Mouse (Mus musculus) intestine, embryonic 16.5 days (tissue): Measurements from ENCODE around the gene Man1a. TPM values are rescaled to one million over a fixed set of nuclear protein-coding genes. Genes with fewer than 3 reads are reported as not detected.

Source experiments
- ATAC-seq: fragments of 200-750 bp; cut with Nextera tagmentation; 2 replicates; pipeline ENCODE4 v1.8.0; 2017; ENCODE audit warnings: moderate TSS enrichment, moderate library complexity
- H3K27ac ChIP-seq: fragments of 300-500 bp; sonication (generic); 2 replicates; pipeline ENCODE4 v1.5.1; 2014; ENCODE audit warnings: mild to moderate bottlenecking, low read length
- H3K27me3 ChIP-seq: fragments of 300-500 bp; sonication (generic); replicated peaks from 2 replicates; pipeline ENCODE4 v1.6.1; 2014; ENCODE audit warnings: low read length, control low read depth, mixed read lengths; ENCODE audit not compliant: control insufficient read depth, insufficient read depth
- H3K36me3 ChIP-seq: fragments of 300-500 bp; sonication (generic); 2 replicates; pipeline ENCODE4 v1.6.1; 2014; ENCODE audit warnings: low read length, control low read depth; ENCODE audit not compliant: control insufficient read depth, insufficient read depth
- H3K4me1 ChIP-seq: fragments of 300-500 bp; sonication (generic); 2 replicates; pipeline ENCODE4 v1.6.1; 2014; ENCODE audit warnings: low read length, control low read depth, mixed read lengths; ENCODE audit not compliant: control insufficient read depth, insufficient read depth
- H3K4me2 ChIP-seq: fragments of 300-500 bp; sonication (generic); 2 replicates; pipeline ENCODE4 v1.6.1; 2014; ENCODE audit warnings: low read depth, low read length, control low read depth
- H3K4me3 ChIP-seq: fragments of 300-500 bp; sonication (generic); 2 replicates; pipeline ENCODE4 v1.5.1; 2014; ENCODE audit warnings: mild to moderate bottlenecking, low read length
- H3K9ac ChIP-seq: fragments of 300-500 bp; sonication (generic); 2 replicates; pipeline ENCODE4 v1.6.1; 2014; ENCODE audit warnings: low read depth, low read length
- H3K9me3 ChIP-seq: fragments of 300-500 bp; sonication (generic); 2 replicates; pipeline ENCODE4 v1.6.1; 2016; ENCODE audit warnings: low read length, control low read depth; ENCODE audit not compliant: control insufficient read depth
- WGBS: fragments of 180-500 bp; shearing (Covaris S2); extraction: QIAGEN DNeasy Blood & Tissue Kit; methylation state at CpG from one replicate; pipeline ENCODE4 v1.1.7; 2014; 5-methylcytosine and 5-hydroxymethylcytosine counted together
- polyA plus RNA-seq: library from polyadenylated mRNA; unstranded; fragments of >200 nt; fragmentation: Nextera tagmentation; extraction: Ambion mirVana; gene quantifications from 2 replicates; pipeline ENCODE4 v1.2.1, GENCODE M21; 2015

The Man1a gene
- polyA plus RNA-seq, 1 experiment from 2014 or later = 11.2 TPM

- H3K4me1 ChIP-seq = no peaks in the 10 kb centered on the region
- no peak overlapping the region for H3K27ac ChIP-seq
- ATAC-seq = no peak
- H3K4me2 ChIP-seq = no peak overlapping the region
- no peaks in the 10 kb centered on the region for H3K27me3 ChIP-seq
- no peaks in the 10 kb centered on the region for H3K9me3 ChIP-seq
- WGBS = 76% methylated on average over 3 of the region's 3 CpGs
- H3K9ac ChIP-seq = no peak overlapping the region
- no peaks in the 10 kb centered on the region for H3K36me3 ChIP-seq
- no peak overlapping the region for H3K4me3 ChIP-seq
Measured at GRCm38 (mm10) chr10:53874191-53874590, 202.2 kb downstream of the Man1a start.

GRCm38 (mm10) chr10:53863486-53864357, 212.7 kb downstream of the Man1a start:
- WGBS = 45% methylated on average over 7 of the region's 7 CpGs
- H3K4me3 ChIP-seq = no peak overlapping the region
- H3K9ac ChIP-seq = no peak overlapping the region
- H3K9me3 ChIP-seq = no peaks in the 10 kb centered on the region
- peak; percentile 71; the same call in 1 of the 2 replicates for ATAC-seq
- H3K4me1 ChIP-seq = no peaks in the 10 kb centered on the region
- H3K36me3 ChIP-seq = no peaks in the 10 kb centered on the region
- no peaks in the 10 kb centered on the region for H3K27me3 ChIP-seq
- no peak overlapping the region for H3K4me2 ChIP-seq
- H3K27ac ChIP-seq = no peak overlapping the region

- no peak for ATAC-seq
- no peak overlapping the region for H3K4me2 ChIP-seq
- H3K27ac ChIP-seq = no peak overlapping the region
- H3K36me3 ChIP-seq = no peaks in the 10 kb centered on the region
- H3K27me3 ChIP-seq = no peaks in the 10 kb centered on the region
- H3K9ac ChIP-seq = no peak overlapping the region
- no peak overlapping the region for H3K4me3 ChIP-seq
- 68% methylated on average over 1 of the region's 1 CpGs for WGBS
- no peaks in the 10 kb centered on the region for H3K4me1 ChIP-seq
- H3K9me3 ChIP-seq = no peaks in the 10 kb centered on the region
Measured at GRCm38 (mm10) chr10:53859879-53860278, 216.5 kb downstream of the Man1a start.

GRCm38 (mm10) chr10:53859224-53859623, 217.2 kb downstream of the Man1a start:
- Histone ChIP-seq H3K9me3 (no peaks in the 10 kb centered on the region), H3K4me3 (no peak overlapping the region), H3K4me1 (no peaks in the 10 kb centered on the region), H3K27ac (no peak overlapping the region), H3K4me2 (no peak overlapping the region), H3K27me3 (no peaks in the 10 kb centered on the region), H3K9ac (no peak overlapping the region), H3K36me3 (no peaks in the 10 kb centered on the region)
- ATAC-seq = no peak
- 86% methylated on average over 3 of the region's 3 CpGs for WGBS
